Mouse (Mus musculus): ENCODE measurements around the gene Krtap10-10. TPM values are rescaled to one million over a fixed set of nuclear protein-coding genes. Genes with fewer than 3 reads are reported as not detected.

The Krtap10-10 gene
- polyA plus RNA-seq, 1 experiment from 2014 or later: not detected

- Histone ChIP-seq H3K9me3 (replicated peaks; ENCODE audit: control insufficient read depth, low read length) (no peaks in the 10 kb centered on the region), H3K4me1 (ENCODE audit: control insufficient read depth, low read depth, low read length) (no peaks in the 10 kb centered on the region), H3K36me3 (ENCODE audit: control insufficient read depth, insufficient read depth) (no peaks in the 10 kb centered on the region), H3K9ac (ENCODE audit: low read depth, low read length) (no peak overlapping the region), H3K4me2 (ENCODE audit: low read depth, low read length) (no peak overlapping the region), H3K27me3 (ENCODE audit: control insufficient read depth, insufficient read depth, low read depth, low read length) (no peaks in the 10 kb centered on the region), H3K4me3 (ENCODE audit: low read depth, low read length) (no peak overlapping the region), H3K27ac (ENCODE audit: low read length) (no peak overlapping the region)
- ATAC-seq (ENCODE audit: low read depth): no peak
- WGBS (ENCODE audit: insufficient replicate concordance): 42% methylated on average over 12 of the region's 12 CpGs
These were observed 50.4 kb downstream of the Krtap10-10 start for GRCm38 (mm10) chr10:77886007-77886747.

Other genes starting within 250 kb of the Krtap10-10 start
- 82.3 and 92.2 TPM in 2 replicates for gene Sumo3, start 229.8 kb upstream of the Krtap10-10 start, polyA plus RNA-seq (2015; fragmentation: Nextera tagmentation; extraction: Ambion mirVana)
- 0.61 TPM in 1 of 2 replicates, not detected in the other for gene Gm49325, start 229.8 kb upstream of the Krtap10-10 start, polyA plus RNA-seq (2015; fragmentation: Nextera tagmentation; extraction: Ambion mirVana)
- 43.7 and 46.3 TPM in 2 replicates for gene Ube2g2, start 213.7 kb upstream of the Krtap10-10 start, polyA plus RNA-seq (2015; fragmentation: Nextera tagmentation; extraction: Ambion mirVana)
- 0.05 TPM in 1 of 2 replicates, not detected in the other for gene Tspear, start 149.4 kb upstream of the Krtap10-10 start, polyA plus RNA-seq (2015; fragmentation: Nextera tagmentation; extraction: Ambion mirVana)
- gene Gm19402, start 145.2 kb upstream of the Krtap10-10 start, polyA plus RNA-seq (2015; fragmentation: Nextera tagmentation; extraction: Ambion mirVana): not detected in 2 replicates
- gene Gm9508, start 138.7 kb upstream of the Krtap10-10 start, polyA plus RNA-seq (2015; fragmentation: Nextera tagmentation; extraction: Ambion mirVana): not detected in 2 replicates
- not detected in 2 replicates for gene Gm10272, start 129.3 kb upstream of the Krtap10-10 start, polyA plus RNA-seq (2015; fragmentation: Nextera tagmentation; extraction: Ambion mirVana)
- gene Gm10024, start 124.5 kb upstream of the Krtap10-10 start, polyA plus RNA-seq (2015; fragmentation: Nextera tagmentation; extraction: Ambion mirVana): not detected in 2 replicates
- not detected in 2 replicates for gene Gm10142, start 120.1 kb upstream of the Krtap10-10 start, polyA plus RNA-seq (2015; fragmentation: Nextera tagmentation; extraction: Ambion mirVana)
- not detected in 2 replicates for gene Krtap12-1, start 115.3 kb upstream of the Krtap10-10 start, polyA plus RNA-seq (2015; fragmentation: Nextera tagmentation; extraction: Ambion mirVana)
- gene Gm10100, start 109.5 kb upstream of the Krtap10-10 start, polyA plus RNA-seq (2015; fragmentation: Nextera tagmentation; extraction: Ambion mirVana): not detected in 2 replicates
- gene Gm18596, start 93.3 kb upstream of the Krtap10-10 start, polyA plus RNA-seq (2015; fragmentation: Nextera tagmentation; extraction: Ambion mirVana): not detected in 2 replicates
- not detected in 2 replicates for gene Gm9736, start 84.6 kb upstream of the Krtap10-10 start, polyA plus RNA-seq (2015; fragmentation: Nextera tagmentation; extraction: Ambion mirVana)
- gene Gm3233, start 76.3 kb upstream of the Krtap10-10 start, polyA plus RNA-seq (2015; fragmentation: Nextera tagmentation; extraction: Ambion mirVana): not detected in 2 replicates
- gene Gm3238, start 64.6 kb upstream of the Krtap10-10 start, polyA plus RNA-seq (2015; fragmentation: Nextera tagmentation; extraction: Ambion mirVana): not detected in 2 replicates
- not detected in 2 replicates for gene Gm7138, start 59.0 kb upstream of the Krtap10-10 start, polyA plus RNA-seq (2015; fragmentation: Nextera tagmentation; extraction: Ambion mirVana)
- gene Gm3250, start 53.4 kb upstream of the Krtap10-10 start, polyA plus RNA-seq (2015; fragmentation: Nextera tagmentation; extraction: Ambion mirVana): not detected in 2 replicates
- gene Gm7137, start 47.7 kb upstream of the Krtap10-10 start, polyA plus RNA-seq (2015; fragmentation: Nextera tagmentation; extraction: Ambion mirVana): not detected in 2 replicates
- gene Gm9639, start 40.9 kb upstream of the Krtap10-10 start, polyA plus RNA-seq (2015; fragmentation: Nextera tagmentation; extraction: Ambion mirVana): not detected in 2 replicates
- gene Gm19668, start 36.8 kb upstream of the Krtap10-10 start, polyA plus RNA-seq (2015; fragmentation: Nextera tagmentation; extraction: Ambion mirVana): not detected in 2 replicates
- not detected in 2 replicates for gene Gm9507, start 24.1 kb upstream of the Krtap10-10 start, polyA plus RNA-seq (2015; fragmentation: Nextera tagmentation; extraction: Ambion mirVana)
- gene Gm2696, start 21.3 kb upstream of the Krtap10-10 start, polyA plus RNA-seq (2015; fragmentation: Nextera tagmentation; extraction: Ambion mirVana): not detected in 2 replicates
- not detected in 2 replicates for gene Krtap10-4, start 8.9 kb upstream of the Krtap10-10 start, polyA plus RNA-seq (2015; fragmentation: Nextera tagmentation; extraction: Ambion mirVana)
- gene Gm36176, start 10.9 kb downstream of the Krtap10-10 start, polyA plus RNA-seq (2015; fragmentation: Nextera tagmentation; extraction: Ambion mirVana): not detected in 2 replicates
- not detected in 2 replicates for gene Gm10318, start 16.9 kb downstream of the Krtap10-10 start, polyA plus RNA-seq (2015; fragmentation: Nextera tagmentation; extraction: Ambion mirVana)
- gene Gm3285, start 26.0 kb downstream of the Krtap10-10 start, polyA plus RNA-seq (2015; fragmentation: Nextera tagmentation; extraction: Ambion mirVana): not detected in 2 replicates
- 16.5 and 18.6 TPM in 2 replicates for gene Lrrc3, start 66.6 kb downstream of the Krtap10-10 start, polyA plus RNA-seq (2015; fragmentation: Nextera tagmentation; extraction: Ambion mirVana)
- 2.7 and 3.0 TPM in 2 replicates for gene Trpm2, start 134.6 kb downstream of the Krtap10-10 start, polyA plus RNA-seq (2015; fragmentation: Nextera tagmentation; extraction: Ambion mirVana)
- 3.7 and 4.0 TPM in 2 replicates for gene 1810043G02Rik, start 142.6 kb downstream of the Krtap10-10 start, polyA plus RNA-seq (2015; fragmentation: Nextera tagmentation; extraction: Ambion mirVana)
- gene Pfkl, start 174.1 kb downstream of the Krtap10-10 start, polyA plus RNA-seq (2015; fragmentation: Nextera tagmentation; extraction: Ambion mirVana): 83.0 and 83.2 TPM in 2 replicates
- gene Dnmt3l, start 206.0 kb downstream of the Krtap10-10 start, polyA plus RNA-seq (2015; fragmentation: Nextera tagmentation; extraction: Ambion mirVana): not detected in 2 replicates
- gene Aire, start 207.7 kb downstream of the Krtap10-10 start, polyA plus RNA-seq (2015; fragmentation: Nextera tagmentation; extraction: Ambion mirVana): not detected in 2 replicates
- gene Icosl, start 233.4 kb downstream of the Krtap10-10 start, polyA plus RNA-seq (2015; fragmentation: Nextera tagmentation; extraction: Ambion mirVana): 1.5 and 1.7 TPM in 2 replicates